In genomic region chr13:24620439-24620838, GRCm38 (mm10) we compare ENCODE assay signal across 9 mouse cellular contexts. TPM values are rescaled to one million over a fixed set of nuclear protein-coding genes. Genes with fewer than 3 reads are reported as not detected.
DNase-seq lines count a peak whose midpoint lies in the region; ATAC-seq and TF ChIP-seq lines count a peak whose summit lies in the region.
"Had no signal": no experiment of that assay in that cellular context is flagged by ENCODE, and none has a peak within 500 bp of the region (broad histone marks: within the 10 kb centered on the region; RNA-seq: fewer than 3 reads in every experiment).

No protein-coding gene starts in this region.

- 62% methylated on average over 6 of the region's 6 CpGs for WGBS in liver, postnatal 0 days (ENCODE audit: insufficient replicate concordance)
- 64% methylated on average over 6 of the region's 6 CpGs for WGBS in liver, embryonic 12.5 days (ENCODE audit: insufficient replicate concordance)
- WGBS in kidney, embryonic 16.5 days: 6% methylated on average over 6 of the region's 6 CpGs
- 75% methylated on average over 6 of the region's 6 CpGs for WGBS in midbrain, embryonic 14.5 days

- H3K4me3 ChIP-seq in liver, postnatal 0 days (ENCODE audit: low read depth, low read length): no peak overlapping the region
- H3K4me3 ChIP-seq in liver, embryonic 12.5 days: no peak overlapping the region
- no peak overlapping the region for H3K4me3 ChIP-seq in kidney, embryonic 16.5 days (ENCODE audit: low read length)
- no peak overlapping the region for H3K4me3 ChIP-seq in midbrain, embryonic 14.5 days (replicated peaks; ENCODE audit: low read depth, low read length)
- H3K4me3 ChIP-seq: embryonic facial prominence, embryonic 12.5 days had no signal

- DNase-seq in liver, postnatal 0 days: no peak
- DNase-seq in heart, adult 8-10 months (ENCODE audit: low spot score): peak; percentile 77
- peak; percentile 68 for DNase-seq in skeletal muscle tissue, adult 2 months (ENCODE audit: low read depth, low spot score)
- DNase-seq in urinary bladder, adult 18-20 months (ENCODE audit: low spot score in 2 of 2): no peak
- DNase-seq in midbrain, embryonic 14.5 days: no peak

- H3K27ac ChIP-seq in liver, postnatal 0 days (ENCODE audit: low read depth): no peak overlapping the region
- H3K27ac ChIP-seq in liver, embryonic 12.5 days: no peak overlapping the region
- peak overlapping the region; percentile 71 for H3K27ac ChIP-seq in kidney, embryonic 16.5 days (ENCODE audit: low read length)
- H3K27ac ChIP-seq in midbrain, embryonic 14.5 days (replicated peaks; ENCODE audit: low read depth, low read length): no peak overlapping the region
- H3K27ac ChIP-seq: embryonic facial prominence, embryonic 12.5 days had no signal

- no peak overlapping the region for H3K9ac ChIP-seq in liver, postnatal 0 days (replicated peaks)
- no peak overlapping the region for H3K9ac ChIP-seq in liver, embryonic 12.5 days
- no peak overlapping the region for H3K9ac ChIP-seq in kidney, embryonic 16.5 days (replicated peaks; ENCODE audit: low read length)
- H3K9ac ChIP-seq in midbrain, embryonic 14.5 days (replicated peaks; ENCODE audit: low read length): no peak overlapping the region
- H3K9ac ChIP-seq: embryonic facial prominence, embryonic 12.5 days had no signal

- no peaks in the 10 kb centered on the region for H3K27me3 ChIP-seq in liver, postnatal 0 days (ENCODE audit: insufficient read depth, low read length)
- H3K27me3 ChIP-seq in liver, embryonic 12.5 days (replicated peaks): no peaks in the 10 kb centered on the region
- no peaks in the 10 kb centered on the region for H3K27me3 ChIP-seq in kidney, embryonic 16.5 days (ENCODE audit: insufficient read depth, low read length)
- H3K27me3 ChIP-seq in midbrain, embryonic 14.5 days (ENCODE audit: control insufficient read depth, insufficient read depth, low read length): no peaks in the 10 kb centered on the region
- H3K27me3 ChIP-seq: embryonic facial prominence, embryonic 12.5 days had no signal

- peaks cover 7% of the 10 kb centered on the region for H3K4me1 ChIP-seq in liver, postnatal 0 days (ENCODE audit: insufficient read depth)
- H3K4me1 ChIP-seq in liver, embryonic 12.5 days: peaks cover 20% of the 10 kb centered on the region; the same call in 1 of the 2 replicates
- peaks cover 37% of the 10 kb centered on the region for H3K4me1 ChIP-seq in kidney, embryonic 16.5 days (ENCODE audit: insufficient read depth, low read length)
- H3K4me1 ChIP-seq in midbrain, embryonic 14.5 days (ENCODE audit: control insufficient read depth, insufficient read depth, low read length): peaks cover 3% of the 10 kb centered on the region; the same call in 1 of the 2 replicates

- TF ChIP-seq CTCF in liver, postnatal 0 days (IDR thresholded peaks at IDR 0.05; ENCODE audit: low read depth): no peak

- no peaks in the 10 kb centered on the region for H3K9me3 ChIP-seq in liver, postnatal 0 days (ENCODE audit: low read length)
- no peaks in the 10 kb centered on the region for H3K9me3 ChIP-seq in liver, embryonic 12.5 days (replicated peaks)
- no peaks in the 10 kb centered on the region for H3K9me3 ChIP-seq in kidney, embryonic 16.5 days (ENCODE audit: low read length)
- no peaks in the 10 kb centered on the region for H3K9me3 ChIP-seq in midbrain, embryonic 14.5 days (ENCODE audit: control insufficient read depth, low read length)
- H3K9me3 ChIP-seq: embryonic facial prominence, embryonic 12.5 days had no signal

- TF ChIP-seq EP300 in liver, postnatal 0 days (IDR thresholded peaks at IDR 0.05; ENCODE audit: low read depth): peak; percentile 25; the same call in 1 of the 2 replicates

- H3K4me2 ChIP-seq in liver, postnatal 0 days (ENCODE audit: low read depth, low read length): no peak overlapping the region
- H3K4me2 ChIP-seq in liver, embryonic 12.5 days: no peak overlapping the region
- H3K4me2 ChIP-seq in kidney, embryonic 16.5 days (replicated peaks; ENCODE audit: low read depth, low read length): no peak overlapping the region
- no peak overlapping the region for H3K4me2 ChIP-seq in midbrain, embryonic 14.5 days (ENCODE audit: low read length)
- H3K4me2 ChIP-seq: embryonic facial prominence, embryonic 12.5 days had no signal

- ATAC-seq in liver, postnatal 0 days: no peak
- ATAC-seq in liver, embryonic 12.5 days: no peak
- peak; percentile 91 for ATAC-seq in kidney, embryonic 16.5 days (ENCODE audit: low FRiP score, low TSS enrichment)
- no peak for ATAC-seq in erythroblast, adult 5-6 weeks (replicated peaks; ENCODE audit: low FRiP score, poor library complexity, severe bottlenecking)
- ATAC-seq in midbrain, embryonic 14.5 days (ENCODE audit: low FRiP score, low TSS enrichment): no peak

- H3K36me3 ChIP-seq in liver, postnatal 0 days (replicated peaks; ENCODE audit: insufficient read depth, low read length): no peaks in the 10 kb centered on the region
- no peaks in the 10 kb centered on the region for H3K36me3 ChIP-seq in liver, embryonic 12.5 days
- H3K36me3 ChIP-seq in kidney, embryonic 16.5 days (ENCODE audit: insufficient read depth, low read length): no peaks in the 10 kb centered on the region
- no peaks in the 10 kb centered on the region for H3K36me3 ChIP-seq in midbrain, embryonic 14.5 days (ENCODE audit: control insufficient read depth, insufficient read depth, low read length)
- H3K36me3 ChIP-seq: embryonic facial prominence, embryonic 12.5 days had no signal

RNA-seq across cellular contexts. Expression of gene Ripor2, which starts 38.5 kb away (rescaled TPM):
- 3.7 and 3.8 TPM in 2 replicates for polyA plus RNA-seq in liver, postnatal 0 days (2015; fragmentation: Nextera tagmentation; extraction: Ambion mirVana)
- polyA plus RNA-seq in liver, embryonic 12.5 days (2016; fragmentation: Nextera tagmentation; extraction: Ambion mirVana): 6.6 and 8.3 TPM in 2 replicates
- 10 to 100 TPM in 2 of 4 experiments, 1 to 10 TPM in 2; 3.9 to 11.7 (median 8.3) TPM for total RNA-seq in heart, adult 8-10 months (2022)
- 2.1 and 2.7 TPM in 2 replicates for polyA plus RNA-seq in kidney, embryonic 16.5 days (2015; fragmentation: Nextera tagmentation; extraction: Ambion mirVana)
- 20.2 and 21.1 TPM in 2 replicates for total RNA-seq in erythroblast, adult 5-6 weeks (2015; ENCODE audit: low replicate concordance)
- total RNA-seq in erythroblast, adult 5-6 weeks (2017; ENCODE audit: low replicate concordance): 13.3 and 18.8 TPM in 2 replicates
- polyA plus RNA-seq in midbrain, embryonic 14.5 days (2014; fragmentation: Nextera tagmentation; extraction: Ambion mirVana): 31.2 and 33.4 TPM in 2 replicates

Comparison
In these comparisons a context has a peak if more than half of its experiments do, and no peak if none do; other contexts are left out.
1. DNase-seq: peak in heart, adult 8-10 months (single experiment) and skeletal muscle tissue, adult 2 months (single experiment); none in liver, postnatal 0 days (single experiment), urinary bladder, adult 18-20 months (0 of 2) and midbrain, embryonic 14.5 days (single experiment).